Mouse (Mus musculus) neural tube, embryonic 15.5 days (tissue): ENCODE measurements around the gene Cpt1b. TPM values are rescaled to one million over a fixed set of nuclear protein-coding genes. Genes with fewer than 3 reads are reported as not detected.
A peak's percentile ranks its signal among the peaks of the same experiment; 100 is the strongest.

ENCODE experiments used
- ATAC-seq: fragments of 200-750 bp; cut with Nextera tagmentation; 2 replicates; pipeline ENCODE4 v1.8.0; 2017; ENCODE audit warnings: mild to moderate bottlenecking, moderate TSS enrichment, moderate library complexity; ENCODE audit not compliant: low FRiP score
- H3K27ac ChIP-seq: fragments of 300-500 bp; sonication (generic); replicated peaks from 2 replicates; pipeline ENCODE4 v1.5.1; 2015; ENCODE audit warnings: mild to moderate bottlenecking, inconsistent platforms
- H3K27me3 ChIP-seq: fragments of 300-500 bp; sonication (generic); replicated peaks from 2 replicates; pipeline ENCODE4 v1.6.1; 2015; ENCODE audit warnings: inconsistent platforms
- H3K36me3 ChIP-seq: fragments of 300-500 bp; sonication (generic); 2 replicates; pipeline ENCODE4 v1.6.1; 2015; ENCODE audit warnings: inconsistent platforms
- H3K4me1 ChIP-seq: fragments of 300-500 bp; sonication (generic); 2 replicates; pipeline ENCODE4 v1.6.1; 2015; ENCODE audit warnings: inconsistent platforms
- H3K4me2 ChIP-seq: fragments of 300-500 bp; sonication (generic); 2 replicates; pipeline ENCODE4 v1.6.1; 2015; ENCODE audit warnings: inconsistent platforms, mild to moderate bottlenecking, moderate library complexity
- H3K4me3 ChIP-seq: fragments of 300-500 bp; sonication (generic); replicated peaks from 2 replicates; pipeline ENCODE4 v1.5.1; 2015; ENCODE audit warnings: mild to moderate bottlenecking, inconsistent platforms
- H3K9ac ChIP-seq: fragments of 300-500 bp; sonication (generic); replicated peaks from 2 replicates; pipeline ENCODE4 v1.6.1; 2015; ENCODE audit warnings: mild to moderate bottlenecking, inconsistent platforms
- H3K9me3 ChIP-seq: fragments of 300-500 bp; sonication (generic); replicated peaks from 2 replicates; pipeline ENCODE4 v1.6.1; 2016; ENCODE audit warnings: inconsistent platforms
- WGBS: fragments of 180-500 bp; shearing (Covaris S2); methylation state at CpG from one replicate; pipeline ENCODE4 v1.1.7; 2015; ENCODE audit warnings: mixed read lengths; 5-methylcytosine and 5-hydroxymethylcytosine counted together
- polyA plus RNA-seq: library from polyadenylated mRNA; unstranded; fragments of >200 nt; fragmentation: Nextera tagmentation; extraction: Ambion mirVana; gene quantifications from 2 replicates; pipeline ENCODE4 v1.2.1, GENCODE M21; 2015

Gene Cpt1b
- polyA plus RNA-seq, 1 experiment from 2014 or later, result 1.2 TPM

DNA sequence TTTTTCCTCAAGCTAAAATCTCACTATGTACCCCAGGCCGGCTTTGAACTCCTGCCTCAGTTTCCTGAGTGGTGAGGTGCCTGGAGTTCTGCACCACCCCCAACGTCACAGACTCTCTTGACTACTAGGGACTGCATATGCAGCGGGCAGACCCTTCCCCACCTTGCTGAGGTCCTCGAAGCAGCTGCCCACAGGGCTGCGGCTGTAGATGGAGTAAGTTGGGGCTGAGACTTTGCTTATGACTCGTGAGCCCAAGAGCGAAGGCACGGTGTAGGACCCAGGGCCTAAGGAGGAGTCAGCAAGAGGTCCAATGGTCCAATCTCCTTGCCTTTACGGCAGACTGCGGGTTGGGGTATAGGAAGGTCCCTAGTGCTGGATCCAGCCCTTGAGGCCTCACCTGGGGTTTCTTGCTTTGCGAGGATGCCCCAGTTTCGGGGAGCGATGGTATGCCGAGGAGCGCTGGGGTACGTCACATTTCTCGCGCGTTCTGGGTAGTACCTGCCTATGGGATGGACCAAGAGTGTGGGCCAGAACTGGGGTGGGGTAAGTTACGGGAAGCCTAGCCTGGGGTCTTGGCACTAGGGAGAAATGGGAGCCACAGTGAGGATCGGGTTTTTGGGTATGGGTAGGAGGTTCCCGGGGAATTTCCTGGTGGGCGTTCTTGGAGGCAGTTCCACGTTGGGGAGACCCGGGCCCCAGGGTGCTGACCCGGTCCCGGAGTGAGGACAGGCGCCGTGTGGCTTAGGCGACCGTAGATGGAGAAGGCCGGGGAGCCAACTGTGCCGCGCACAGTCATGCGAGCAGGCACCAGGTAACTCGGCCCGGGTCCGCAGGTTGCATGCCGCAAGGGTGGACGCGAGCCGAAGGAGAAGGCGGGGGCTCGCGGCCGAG, 47.5 kb downstream of the Cpt1b start:
- Histone ChIP-seq H3K4me3 (peak overlapping the region; percentile 35), H3K36me3 (no peaks in the 10 kb centered on the region), H3K9me3 (no peaks in the 10 kb centered on the region), H3K27me3 (peaks cover 46% of the 10 kb centered on the region), H3K27ac (no peak overlapping the region), H3K9ac (peak overlapping the region; percentile 23), H3K4me1 (peaks cover 28% of the 10 kb centered on the region), H3K4me2 (peak overlapping the region; percentile 62)
- ATAC-seq, result no peak
- WGBS, result 9% methylated on average over 46 of the region's 46 CpGs

DNA sequence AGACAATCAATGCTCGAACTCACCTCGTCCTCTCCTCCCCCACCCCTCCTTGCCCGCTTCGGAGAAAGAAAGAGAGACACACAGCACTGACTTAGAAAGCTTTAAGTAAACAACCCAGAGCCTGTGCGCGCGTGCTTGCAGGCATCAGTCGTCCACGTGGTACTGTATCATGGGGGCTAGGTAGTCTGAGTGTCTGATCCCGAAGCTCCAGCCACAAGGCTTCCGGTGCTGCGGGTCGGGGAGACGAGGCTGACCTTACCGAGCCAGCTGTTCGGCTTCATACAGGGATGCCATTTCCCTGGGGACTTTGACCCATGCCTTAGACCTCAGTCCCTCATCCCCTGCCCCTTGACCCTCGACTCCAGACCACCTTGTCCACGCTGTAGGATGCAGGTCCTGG, 48.3 kb downstream of the Cpt1b start:
- Histone ChIP-seq H3K4me1 (peaks cover 36% of the 10 kb centered on the region), H3K4me2 (no peak overlapping the region), H3K27me3 (peaks cover 46% of the 10 kb centered on the region), H3K27ac (no peak overlapping the region), H3K36me3 (peaks cover 4% of the 10 kb centered on the region; the same call in 1 of the 2 replicates), H3K9ac (no peak overlapping the region; the same call in 1 of the 2 replicates), H3K4me3 (no peak overlapping the region), H3K9me3 (no peaks in the 10 kb centered on the region)
- WGBS, result 6% methylated on average over 18 of the region's 18 CpGs
- no peak for ATAC-seq

DNA sequence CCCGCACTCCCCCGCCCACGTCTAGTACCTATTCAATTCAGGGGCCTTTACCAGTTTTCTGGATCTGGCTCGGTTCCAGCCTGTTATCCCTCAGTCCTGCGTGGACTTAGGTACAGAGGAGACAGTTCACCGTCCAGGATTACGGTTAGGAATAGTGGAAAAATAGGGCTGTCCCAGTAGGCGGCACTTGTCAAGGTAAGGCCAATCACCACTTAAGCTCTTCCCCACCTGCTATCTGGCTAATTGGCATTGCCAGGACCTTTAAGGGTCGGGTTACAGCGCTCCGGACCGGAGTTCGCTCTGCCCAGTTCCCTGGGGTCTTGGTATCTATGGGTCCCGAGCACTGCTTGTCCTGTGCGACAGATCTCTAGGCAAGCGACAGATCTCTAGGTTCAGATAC, 48.7 kb downstream of the Cpt1b start, which contains the start of gene Tymp:
TSS of gene Tymp (minus strand) at position 83 of the 400 bp plus-strand sequence.
- no peak for ATAC-seq
- no peak within 1 kb of the TSS for H3K4me3 ChIP-seq
- no peak within 1 kb of the TSS; the same call in 1 of the 2 replicates for H3K9ac ChIP-seq
- 20% methylated on average over 16 of the region's 16 CpGs for WGBS
- H3K27me3 ChIP-seq, result peaks cover 46% of the 10 kb centered on the region
- H3K36me3 ChIP-seq, result peaks cover 8% of the 10 kb centered on the region
- no peak within 1 kb of the TSS for H3K27ac ChIP-seq
- no peak within 1 kb of the TSS for H3K4me2 ChIP-seq
- H3K9me3 ChIP-seq, result no peaks in the 10 kb centered on the region
- H3K4me1 ChIP-seq, result peaks cover 38% of the 10 kb centered on the region

DNA sequence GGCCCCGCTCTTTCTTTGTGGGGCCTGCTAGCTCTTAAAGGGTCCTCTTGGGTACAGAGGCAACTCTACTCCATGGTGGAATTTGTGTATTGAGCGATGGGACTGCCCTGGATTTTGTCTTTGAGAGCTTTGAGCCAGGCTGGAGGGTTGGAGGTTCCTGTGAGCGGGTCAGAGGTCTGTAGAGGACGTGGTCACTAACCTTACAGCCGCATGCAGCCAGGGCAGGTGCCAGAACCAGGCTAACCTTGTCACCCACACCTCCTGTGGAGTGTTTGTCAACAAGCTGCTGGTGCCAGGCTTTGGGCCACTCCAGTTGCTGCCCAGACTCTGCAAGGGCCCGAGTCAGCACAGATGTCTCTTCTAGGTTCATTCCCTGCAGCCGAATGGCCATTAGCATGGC, 49.6 kb downstream of the Cpt1b start:
- no peak overlapping the region for H3K27ac ChIP-seq
- no peaks in the 10 kb centered on the region for H3K9me3 ChIP-seq
- ATAC-seq, result no peak

GRCm38 (mm10) chr15:89374801-89375534, 50.7 kb downstream of the Cpt1b start:
- no peak overlapping the region for H3K4me3 ChIP-seq
- peak overlapping the region; percentile 92; the same call in 1 of the 2 replicates for H3K9ac ChIP-seq
- peak overlapping the region; percentile 75 for H3K4me2 ChIP-seq

More for the DNA sequence above, 49.6 kb downstream of the Cpt1b start:
- Histone ChIP-seq H3K27me3 (peaks cover 44% of the 10 kb centered on the region), H3K9ac (no peak overlapping the region), H3K4me3 (no peak overlapping the region), H3K4me2 (no peak overlapping the region), H3K4me1 (peaks cover 38% of the 10 kb centered on the region), H3K36me3 (peaks cover 17% of the 10 kb centered on the region)
- 84% methylated on average over 7 of the region's 7 CpGs for WGBS

DNA sequence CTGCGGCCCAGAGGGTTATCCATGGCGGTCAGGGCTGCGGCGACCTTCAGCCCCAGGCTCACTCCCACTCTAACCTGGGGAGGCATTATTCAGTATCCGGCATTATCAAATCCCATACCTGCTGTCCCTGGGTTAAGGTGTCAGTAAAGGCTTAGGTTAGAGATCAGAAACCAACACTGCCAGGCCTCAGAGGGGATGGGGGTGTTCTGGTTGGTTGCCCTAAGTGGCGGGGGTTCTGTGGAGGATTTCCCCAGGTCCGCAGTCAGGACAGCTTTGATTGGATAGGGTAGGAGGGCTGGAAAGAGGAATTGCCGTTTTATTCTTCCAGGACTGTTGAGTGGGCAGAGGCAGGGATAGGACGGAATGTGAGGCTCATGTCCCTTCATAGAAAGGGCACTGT, 51.3 kb downstream of the Cpt1b start:
- Histone ChIP-seq H3K4me2 (peak overlapping the region; percentile 75), H3K9me3 (no peaks in the 10 kb centered on the region), H3K9ac (peak overlapping the region; percentile 92), H3K27me3 (peaks cover 35% of the 10 kb centered on the region), H3K27ac (peak overlapping the region; percentile 96), H3K4me3 (peak overlapping the region; percentile 80), H3K36me3 (peaks cover 34% of the 10 kb centered on the region), H3K4me1 (peaks cover 35% of the 10 kb centered on the region)
- no peak for ATAC-seq
- WGBS, result 48% methylated on average over 9 of the region's 9 CpGs

More at GRCm38 (mm10) chr15:89374801-89375534, 50.7 kb downstream of the Cpt1b start:
- Histone ChIP-seq H3K9me3 (no peaks in the 10 kb centered on the region), H3K27ac (no peak overlapping the region), H3K27me3 (peaks cover 40% of the 10 kb centered on the region), H3K4me1 (peaks cover 38% of the 10 kb centered on the region), H3K36me3 (peaks cover 28% of the 10 kb centered on the region)
- no peak for ATAC-seq
- 94% methylated on average over 17 of the region's 17 CpGs for WGBS

DNA sequence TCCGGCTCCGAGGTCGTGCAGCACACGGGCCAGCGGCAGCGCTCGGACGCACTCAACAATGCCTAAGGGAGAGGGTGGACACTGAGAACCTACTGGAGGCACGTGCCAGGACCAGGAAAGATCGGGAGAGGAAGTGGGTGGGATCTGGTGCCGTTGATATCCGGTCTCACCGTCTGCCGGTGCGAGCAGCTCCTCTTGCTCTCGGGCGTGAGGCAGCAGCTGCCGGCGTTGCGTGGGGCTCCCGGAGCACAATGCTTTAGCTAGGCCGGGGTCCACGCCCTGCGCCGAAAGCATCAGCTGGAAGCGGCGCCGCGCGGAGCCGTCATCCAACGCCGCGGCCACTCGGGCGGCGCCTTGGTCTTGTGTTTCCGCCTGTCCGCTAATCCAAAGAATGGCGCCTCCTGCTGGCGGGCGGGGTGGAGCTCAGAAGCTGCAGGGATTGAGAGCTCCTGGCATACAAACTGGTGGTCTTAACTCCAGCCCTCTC, 51.9 kb downstream of the Cpt1b start, which contains the start of gene Sco2:
TSS of gene Sco2 (minus strand) at position 85 of the 487 bp plus-strand sequence.
- no peaks in the 10 kb centered on the region for H3K9me3 ChIP-seq
- H3K27me3 ChIP-seq, result peaks cover 30% of the 10 kb centered on the region
- H3K9ac ChIP-seq, result peak within 1 kb of the TSS; percentile 92
- peak within 1 kb of the TSS; percentile 75 for H3K4me2 ChIP-seq
- peaks cover 29% of the 10 kb centered on the region for H3K4me1 ChIP-seq
- H3K27ac ChIP-seq, result peak within 1 kb of the TSS; percentile 96
- peak; percentile 88 for ATAC-seq
- under 1% methylated on average over 42 of the region's 42 CpGs for WGBS
- H3K36me3 ChIP-seq, result peaks cover 39% of the 10 kb centered on the region
- peak within 1 kb of the TSS; percentile 80 for H3K4me3 ChIP-seq

GRCm38 (mm10) chr15:89373027-89373761, 52.5 kb downstream of the Cpt1b start:
- Histone ChIP-seq H3K36me3 (peaks cover 45% of the 10 kb centered on the region), H3K4me2 (peak overlapping the region; percentile 75), H3K9ac (peak overlapping the region; percentile 92), H3K27me3 (peaks cover 25% of the 10 kb centered on the region), H3K4me1 (peaks cover 23% of the 10 kb centered on the region), H3K4me3 (peak overlapping the region; percentile 80), H3K9me3 (no peaks in the 10 kb centered on the region), H3K27ac (peak overlapping the region; percentile 96)
- peak; percentile 86 for ATAC-seq
- 1% methylated on average over 35 of the region's 35 CpGs for WGBS

GRCm38 (mm10) chr15:89372536-89372935, 53.1 kb downstream of the Cpt1b start:
- Histone ChIP-seq H3K4me2 (peak overlapping the region; percentile 75), H3K27me3 (peaks cover 18% of the 10 kb centered on the region), H3K27ac (no peak overlapping the region), H3K4me1 (peaks cover 20% of the 10 kb centered on the region), H3K9ac (no peak overlapping the region), H3K4me3 (peak overlapping the region; percentile 80), H3K36me3 (peaks cover 52% of the 10 kb centered on the region), H3K9me3 (no peaks in the 10 kb centered on the region)
- no peak for ATAC-seq
- 89% methylated on average over 7 of the region's 7 CpGs for WGBS

DNA sequence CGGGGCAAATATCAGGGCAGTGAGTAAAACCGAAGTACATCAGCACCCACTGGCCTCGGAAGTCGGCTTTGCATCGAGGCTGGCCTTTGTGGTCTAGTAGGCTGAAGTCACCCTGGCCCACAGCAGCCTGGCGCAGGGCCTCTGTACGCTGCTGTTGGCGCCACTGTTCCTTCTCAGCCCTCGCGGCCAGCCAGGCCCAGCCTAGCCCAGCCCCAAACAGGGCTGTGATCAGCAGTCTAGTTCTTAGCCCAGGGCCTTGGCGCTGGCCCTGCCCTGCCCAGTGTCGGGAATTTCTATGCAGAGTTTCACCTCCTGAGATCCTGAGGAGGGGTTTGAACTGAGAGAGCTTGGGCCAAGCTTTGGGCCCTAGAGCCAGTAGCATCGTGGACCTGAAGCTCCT, 53.6 kb downstream of the Cpt1b start:
- Histone ChIP-seq H3K9me3 (no peaks in the 10 kb centered on the region), H3K9ac (no peak overlapping the region), H3K27me3 (peaks cover 13% of the 10 kb centered on the region), H3K4me1 (peaks cover 20% of the 10 kb centered on the region), H3K4me3 (no peak overlapping the region), H3K36me3 (peaks cover 57% of the 10 kb centered on the region), H3K27ac (no peak overlapping the region), H3K4me2 (no peak overlapping the region)
- ATAC-seq, result no peak
- 92% methylated on average over 13 of the region's 13 CpGs for WGBS
